Mouse (Mus musculus) thymus, adult 2 months (tissue): ENCODE measurements around the gene Topaz1. TPM values are rescaled to one million over a fixed set of nuclear protein-coding genes. Genes with fewer than 3 reads are reported as not detected.
A peak's percentile ranks its signal among the peaks of the same experiment; 100 is the strongest.

ENCODE experiments used
- DNase-seq: peaks from one replicate; pipeline ENCODE4 v3.0.0; 2021
- H3K27ac ChIP-seq: fragments of 200-500 bp; 2 replicates; pipeline ENCODE4 v1.5.1; 2012; ENCODE audit warnings: low read length, control low read depth; ENCODE audit not compliant: control insufficient read depth, insufficient read depth
- H3K27me3 ChIP-seq: fragments of 200-500 bp; 2 replicates; pipeline ENCODE4 v1.6.1; 2012; ENCODE audit warnings: mild to moderate bottlenecking, low read length, moderate library complexity, mixed read lengths; ENCODE audit not compliant: control insufficient read depth, insufficient read depth
- H3K36me3 ChIP-seq: fragments of 200-500 bp; 2 replicates; pipeline ENCODE4 v1.6.1; 2012; ENCODE audit warnings: mild to moderate bottlenecking, low read length, moderate library complexity; ENCODE audit not compliant: control insufficient read depth, insufficient read depth
- H3K4me1 ChIP-seq: fragments of 200-500 bp; replicated peaks from 2 replicates; pipeline ENCODE4 v1.6.1; 2012; ENCODE audit warnings: low read length; ENCODE audit not compliant: control insufficient read depth, insufficient read depth
- H3K4me3 ChIP-seq: fragments of 200-500 bp; 2 replicates; pipeline ENCODE4 v1.5.1; 2012; ENCODE audit warnings: mild to moderate bottlenecking, low read length, control low read depth, moderate library complexity; ENCODE audit not compliant: control insufficient read depth, insufficient read depth
- CTCF ChIP-seq: fragments of 200-500 bp; IDR thresholded peaks from 2 replicates; pipeline ENCODE4 v1.5.1; 2012; ENCODE audit warnings: mild to moderate bottlenecking, control low read depth, low read length, moderate library complexity, borderline replicate concordance; ENCODE audit not compliant: control insufficient read depth, poor library complexity, insufficient read depth; ENCODE audit errors: extremely low read depth
- POLR2A ChIP-seq: fragments of 200-500 bp; IDR thresholded peaks from 2 replicates; pipeline ENCODE4 v1.6.1; 2012; ENCODE audit warnings: mild to moderate bottlenecking, low read length, control low read depth, moderate library complexity; ENCODE audit not compliant: control insufficient read depth, poor library complexity, insufficient read depth; ENCODE audit errors: extremely low read depth
- WGBS: fragments of 180-500 bp; shearing (Covaris S2); methylation state at CpG from one replicate; pipeline ENCODE4 v1.1.7; 2018; 5-methylcytosine and 5-hydroxymethylcytosine counted together
- polyA plus RNA-seq: library from polyadenylated mRNA; depleted of rRNA; stranded (reverse); fragments of >200 nt; gene quantifications from 2 replicates; pipeline ENCODE4 v1.2.3, GENCODE M21; 2012

Gene Topaz1
- polyA plus RNA-seq, 1 experiment = not detected

DNA sequence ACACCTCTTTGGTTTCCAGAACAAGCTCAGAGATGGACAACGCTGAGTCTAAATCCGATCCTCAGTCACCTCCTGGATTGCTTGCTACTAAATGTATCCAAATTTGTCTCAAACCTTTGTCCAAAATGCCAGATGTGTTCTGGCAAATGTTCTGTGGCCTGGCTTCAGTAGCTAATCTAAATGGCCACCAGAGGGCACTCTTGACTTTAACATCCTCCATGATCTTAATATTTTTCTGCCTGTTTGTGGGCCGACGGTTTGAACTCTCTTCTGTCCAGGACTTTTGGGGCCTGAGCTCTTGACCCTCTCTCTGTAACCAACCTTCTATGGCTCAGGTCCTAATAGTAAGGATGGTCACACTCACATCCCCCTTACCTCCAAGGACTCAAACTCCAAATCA lies 10.4 kb upstream of the Topaz1 start:
- 32% methylated on average over 4 of the region's 4 CpGs for WGBS

DNA sequence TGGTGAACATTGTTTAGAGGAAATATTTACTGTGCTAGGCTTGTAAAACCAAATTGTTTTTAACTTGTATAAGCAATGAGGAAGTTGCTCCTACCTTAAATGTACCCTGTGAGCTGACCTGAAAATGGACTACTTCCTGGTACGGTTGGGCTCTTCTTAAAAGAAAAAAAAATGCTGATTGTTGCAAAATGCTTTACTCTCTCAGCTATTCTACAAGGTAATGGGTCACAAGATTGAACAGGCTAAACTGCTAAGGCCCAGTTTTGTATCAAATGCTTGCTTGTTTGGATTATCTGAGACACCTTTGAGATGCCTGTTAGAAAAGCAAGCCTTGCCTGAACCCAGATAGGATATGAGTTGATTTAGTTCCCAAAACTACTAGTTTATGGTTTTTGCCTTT lies 1.3 kb upstream of the Topaz1 start:
- WGBS = 26% methylated on average over 1 of the region's 1 CpGs
- no peak overlapping the region for H3K27ac ChIP-seq
- no peaks in the 10 kb centered on the region for H3K36me3 ChIP-seq

More for the DNA sequence above, 10.4 kb upstream of the Topaz1 start:
- H3K4me3 ChIP-seq = no peak overlapping the region
- no peaks in the 10 kb centered on the region for H3K36me3 ChIP-seq
- DNase-seq = peak; percentile 7
- TF ChIP-seq CTCF (no peak), POLR2A (no peak)
- H3K27me3 ChIP-seq = no peaks in the 10 kb centered on the region; the same call in 1 of the 2 replicates
- H3K4me1 ChIP-seq = no peaks in the 10 kb centered on the region
- no peak overlapping the region for H3K27ac ChIP-seq

DNA sequence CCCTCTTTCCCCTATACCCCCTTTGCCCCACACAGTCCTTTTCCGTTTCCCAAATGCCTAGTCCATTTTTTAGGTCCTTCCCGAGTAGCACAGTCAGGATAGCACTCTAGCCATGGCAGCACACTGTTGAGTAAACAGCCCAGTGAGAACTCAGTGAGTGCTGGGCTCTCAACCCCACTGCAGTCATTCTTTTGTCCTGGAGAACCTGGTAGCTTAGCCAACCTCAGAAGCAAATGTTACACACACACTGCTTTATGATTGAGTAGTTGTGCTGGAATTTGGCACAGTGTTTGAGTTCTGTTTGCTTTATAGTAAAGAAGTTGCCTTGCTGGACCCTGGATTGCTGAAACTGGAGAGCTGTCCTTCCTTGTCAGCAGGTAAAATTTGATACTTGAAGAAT lies 10.5 kb downstream of the Topaz1 start:
- TF ChIP-seq POLR2A = no peak
- TF ChIP-seq CTCF = no peak
- DNase-seq = no peak
- Histone ChIP-seq H3K36me3 (no peaks in the 10 kb centered on the region), H3K27me3 (no peaks in the 10 kb centered on the region), H3K27ac (no peak overlapping the region), H3K4me3 (no peak overlapping the region), H3K4me1 (no peaks in the 10 kb centered on the region)
- 74% methylated on average over 2 of the region's 2 CpGs for WGBS

More for the DNA sequence above, 1.3 kb upstream of the Topaz1 start:
- Histone ChIP-seq H3K27me3 (no peaks in the 10 kb centered on the region), H3K4me1 (no peaks in the 10 kb centered on the region), H3K4me3 (no peak overlapping the region)
- TF ChIP-seq CTCF = no peak
- no peak for TF ChIP-seq POLR2A
- no peak for DNase-seq

DNA sequence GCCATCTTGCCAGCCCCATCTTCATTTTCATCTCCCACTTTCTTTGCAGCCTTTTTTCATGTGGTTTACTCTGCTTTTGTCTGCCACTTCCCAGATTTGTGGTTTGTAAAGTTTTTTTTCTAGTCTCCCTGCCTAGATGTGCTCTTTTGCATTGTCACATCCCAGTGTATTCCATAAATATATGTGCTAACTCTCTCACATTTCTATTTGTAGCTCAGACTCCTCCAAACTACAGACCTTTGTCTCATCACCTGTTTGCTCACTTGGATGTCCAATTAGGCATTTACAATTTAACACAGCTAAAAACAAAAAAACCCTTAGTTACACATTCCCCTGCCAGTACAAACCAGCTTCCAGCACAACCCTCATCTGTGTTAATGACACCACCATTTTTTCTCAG lies 13.0 kb downstream of the Topaz1 start:
- H3K27me3 ChIP-seq = no peaks in the 10 kb centered on the region
- H3K36me3 ChIP-seq = no peaks in the 10 kb centered on the region
- DNase-seq = no peak
- H3K4me1 ChIP-seq = no peaks in the 10 kb centered on the region
- TF ChIP-seq POLR2A (no peak), CTCF (no peak)
- H3K4me3 ChIP-seq = no peak overlapping the region
- no peak overlapping the region for H3K27ac ChIP-seq

DNA sequence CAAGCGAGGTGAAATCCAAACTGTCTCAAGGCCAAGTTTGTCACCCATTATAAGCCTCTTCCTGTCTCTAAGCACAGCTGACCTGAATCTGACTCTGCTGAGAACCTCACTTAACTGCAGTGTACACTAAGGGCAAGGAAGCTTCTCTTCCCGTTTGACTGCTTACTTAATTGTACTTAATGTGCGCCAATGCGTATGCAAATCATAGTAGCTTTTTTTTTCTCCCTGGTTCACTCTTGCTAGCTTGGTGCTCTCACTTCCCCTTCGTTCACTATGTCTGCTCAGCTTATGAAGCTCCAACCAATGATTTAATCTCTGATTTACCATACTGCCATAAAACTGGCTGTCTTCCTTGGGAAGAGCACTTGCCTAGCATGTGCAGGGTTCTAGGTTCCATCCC lies 38.1 kb downstream of the Topaz1 start:
- no peak for DNase-seq
- TF ChIP-seq CTCF (no peak), POLR2A (no peak)
- Histone ChIP-seq H3K27me3 (no peaks in the 10 kb centered on the region), H3K27ac (no peak overlapping the region), H3K4me3 (no peak overlapping the region), H3K4me1 (no peaks in the 10 kb centered on the region), H3K36me3 (no peaks in the 10 kb centered on the region)
- 40% methylated on average over 5 of the region's 5 CpGs for WGBS

DNA sequence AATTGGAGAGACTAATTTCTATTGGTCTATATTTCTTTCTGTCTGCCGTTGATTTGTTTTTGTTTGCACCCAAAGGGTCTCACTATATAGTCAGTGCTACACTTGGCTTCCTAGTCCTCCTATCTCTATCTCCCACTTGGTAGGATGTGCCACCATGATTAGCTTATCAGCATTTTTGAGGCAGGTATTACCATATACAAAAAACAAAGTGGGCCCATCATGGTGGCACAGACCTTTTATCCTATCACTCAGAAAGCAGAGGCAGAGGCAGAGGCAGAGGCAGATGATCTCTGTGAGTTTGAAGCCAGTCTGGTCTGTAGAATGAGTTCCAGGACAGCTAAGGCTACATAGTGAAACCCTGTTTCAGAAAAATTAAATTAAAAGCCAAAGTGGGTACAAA lies 39.4 kb downstream of the Topaz1 start:
- DNase-seq = no peak
- Histone ChIP-seq H3K27ac (no peak overlapping the region), H3K4me1 (no peaks in the 10 kb centered on the region), H3K4me3 (no peak overlapping the region), H3K36me3 (no peaks in the 10 kb centered on the region), H3K27me3 (no peaks in the 10 kb centered on the region)
- WGBS = 98% methylated on average over 1 of the region's 1 CpGs
- TF ChIP-seq POLR2A (no peak), CTCF (no peak)
